Mouse (Mus musculus) telencephalon, adult 2 months (tissue): ENCODE results near the gene Susd3.

Source experiments
- DNase-seq: peaks from one replicate; pipeline ENCODE4 v3.0.0-alpha.2; 2011; ENCODE audit warnings: low read depth, low spot score

Gene Susd3

DNA sequence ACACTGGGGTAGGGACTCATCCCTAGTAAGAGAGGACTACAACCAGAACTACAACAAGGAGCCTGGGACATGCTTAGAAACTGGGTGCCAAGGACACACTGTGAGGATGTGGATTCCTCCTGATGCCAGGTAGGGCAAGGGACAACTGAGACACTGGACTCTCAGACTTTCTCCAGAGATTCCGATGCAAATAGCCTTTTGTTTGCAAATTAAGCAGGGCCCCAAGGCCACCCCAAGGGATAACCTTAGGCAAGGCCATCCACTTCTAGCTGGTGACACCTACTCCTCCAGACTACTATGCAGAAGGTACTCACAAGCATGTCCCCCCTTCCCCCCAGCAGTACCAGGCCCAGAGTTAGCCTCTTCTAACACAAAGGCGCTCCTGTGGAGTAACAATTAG, 1.9 kb downstream of the Susd3 start:
- no peak for DNase-seq

DNA sequence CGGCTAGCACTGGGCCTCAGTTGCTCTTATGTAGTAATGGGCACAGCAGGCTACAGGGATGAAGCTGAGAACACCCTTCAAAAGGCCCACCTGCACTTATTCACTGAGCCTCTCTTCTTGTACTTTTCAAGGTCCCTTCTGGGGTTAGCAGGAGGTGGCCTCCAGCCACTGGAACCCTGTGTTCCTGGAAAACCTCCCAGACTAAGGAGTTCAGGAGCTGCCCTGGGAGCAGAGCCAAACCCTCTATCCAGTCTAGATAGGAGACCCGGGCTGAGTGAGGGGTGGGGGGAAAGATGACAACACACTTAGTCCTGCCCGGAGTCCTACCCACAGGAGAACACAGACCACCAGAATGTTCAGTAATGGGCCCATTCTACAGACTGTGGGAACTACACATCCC, 2.5 kb downstream of the Susd3 start:
- no peak for DNase-seq

DNA sequence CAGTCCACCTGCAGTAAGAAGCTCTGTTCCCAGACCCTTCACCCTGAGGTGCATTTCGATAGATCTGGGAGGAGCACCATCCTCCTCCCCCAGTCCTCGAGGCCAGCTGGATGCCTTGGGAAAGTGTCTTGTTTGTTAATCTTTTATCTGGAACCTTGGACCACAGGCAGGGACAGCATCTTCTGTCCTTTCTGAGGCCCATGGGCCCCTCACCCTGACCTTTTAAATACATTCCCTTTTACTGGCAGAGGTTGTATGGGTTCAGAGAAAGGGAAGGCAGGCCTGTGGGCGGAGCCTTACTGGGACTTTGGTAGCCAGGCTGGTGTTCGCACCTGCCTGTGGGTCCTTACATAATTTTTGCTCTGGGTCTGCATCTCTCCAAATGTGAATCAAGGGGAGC, 3.3 kb downstream of the Susd3 start:
- DNase-seq = no peak

DNA sequence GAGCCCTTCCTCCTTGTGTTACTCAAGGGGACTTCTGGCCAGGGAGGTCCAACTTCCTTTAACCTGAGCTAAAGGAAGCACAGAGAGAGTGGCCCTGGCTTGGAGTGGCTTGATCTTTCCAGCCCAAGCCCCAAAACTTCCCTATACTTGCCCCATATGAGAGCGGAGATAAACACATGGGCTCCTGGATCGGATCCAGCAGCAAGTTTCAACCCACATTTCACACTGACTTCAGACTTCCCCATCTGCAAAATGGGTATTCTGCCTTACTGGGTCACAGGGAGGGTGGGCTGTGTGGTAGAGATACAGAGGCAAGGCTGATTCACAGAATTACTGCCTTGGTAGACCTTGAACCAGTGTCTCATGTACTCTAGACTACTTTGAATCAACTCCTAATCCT, 5.0 kb downstream of the Susd3 start:
- DNase-seq = no peak

DNA sequence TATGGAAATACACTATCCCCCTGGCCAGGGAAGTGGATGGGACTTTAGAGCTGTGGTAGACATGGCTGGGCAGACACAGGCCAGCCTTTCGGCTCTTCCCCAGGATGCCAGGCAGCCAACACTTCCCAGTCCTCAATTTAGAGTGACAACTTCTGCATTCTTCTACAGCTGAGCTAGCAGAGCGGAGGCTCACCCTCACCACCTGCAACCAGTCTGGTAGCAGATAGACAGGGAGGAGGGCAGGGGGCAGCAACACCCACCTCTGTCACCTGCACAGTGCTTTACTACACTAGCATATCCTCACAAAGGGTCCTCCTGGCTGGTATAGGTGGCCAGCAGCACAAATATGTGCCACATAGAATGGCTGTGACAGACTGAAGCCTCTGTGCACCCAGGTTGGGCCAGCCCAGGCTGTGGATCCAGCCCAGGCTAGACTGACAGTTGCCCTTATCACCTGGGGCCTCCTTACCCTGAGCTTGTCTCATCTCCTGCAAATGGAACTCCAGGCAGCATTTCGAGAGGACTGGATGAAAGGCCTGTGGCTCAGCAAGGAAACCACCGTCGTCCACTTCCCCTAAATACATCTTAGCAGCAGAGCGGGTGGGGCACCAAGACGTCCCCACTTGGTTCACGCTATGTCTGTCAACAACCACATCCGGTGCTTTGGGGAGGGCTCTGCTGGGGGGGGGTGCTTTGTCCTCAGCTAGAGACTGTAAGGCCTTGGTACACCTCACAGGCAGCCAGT, 6.0 kb downstream of the Susd3 start:
- DNase-seq = peak; percentile 27

DNA sequence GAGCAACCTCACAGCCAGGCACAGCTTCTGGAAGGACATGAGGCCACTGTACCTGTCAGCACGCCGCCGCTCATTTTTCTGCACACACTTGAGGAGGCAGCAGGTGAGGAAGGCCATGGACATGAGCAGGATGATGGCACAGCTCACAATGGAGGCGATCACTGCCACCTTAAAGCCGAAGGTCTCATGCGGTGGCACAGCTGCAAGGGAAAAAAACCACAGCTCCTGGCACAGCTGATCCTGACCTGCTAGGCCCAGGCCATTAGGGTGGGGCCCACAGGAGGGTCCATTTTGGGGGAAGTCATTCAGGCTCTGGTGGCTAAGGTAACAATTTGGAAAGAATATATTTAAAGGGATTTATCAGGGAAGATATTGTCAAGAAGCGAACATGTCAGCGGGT, 9.8 kb downstream of the Susd3 start:
- DNase-seq = no peak

DNA sequence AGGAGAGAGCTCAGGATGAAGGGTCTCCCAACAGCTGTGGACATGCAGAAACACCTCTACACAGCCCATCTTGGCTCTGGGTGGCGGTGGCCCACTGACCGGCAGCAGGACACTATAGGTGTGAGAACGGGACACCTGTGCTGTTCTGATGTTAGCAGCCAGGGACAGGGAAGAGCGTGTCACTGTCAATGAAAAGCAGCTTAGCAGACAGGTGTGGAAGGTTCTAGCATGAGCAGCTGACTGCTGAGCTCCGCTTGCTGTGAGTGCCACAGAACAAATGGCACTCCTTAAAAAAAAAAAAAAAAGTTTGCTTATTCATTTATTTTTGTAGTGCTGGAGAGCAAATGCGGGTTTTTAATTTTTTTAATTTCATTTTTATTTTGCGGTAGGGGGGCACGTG, 10.9 kb downstream of the Susd3 start:
- DNase-seq = no peak

DNA sequence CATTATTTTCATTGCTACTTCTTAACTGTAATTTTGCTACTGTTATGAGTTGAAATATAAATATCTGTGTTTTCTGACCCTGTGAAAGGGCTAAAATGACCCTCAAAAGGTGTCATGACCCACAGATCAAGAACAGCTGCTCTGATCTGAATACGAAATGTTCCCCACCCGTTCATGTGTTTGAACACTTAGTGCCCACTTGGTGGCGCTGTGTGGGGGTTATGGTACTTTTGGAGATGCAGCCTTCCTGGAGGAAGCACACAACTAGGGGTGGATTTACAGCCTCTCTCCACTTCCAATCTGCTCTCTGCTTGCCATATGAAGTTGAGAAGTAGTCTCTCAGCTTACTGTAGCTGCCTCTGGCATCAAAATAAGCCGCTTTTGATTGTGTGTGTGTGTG, 13.8 kb downstream of the Susd3 start:
- DNase-seq = no peak

DNA sequence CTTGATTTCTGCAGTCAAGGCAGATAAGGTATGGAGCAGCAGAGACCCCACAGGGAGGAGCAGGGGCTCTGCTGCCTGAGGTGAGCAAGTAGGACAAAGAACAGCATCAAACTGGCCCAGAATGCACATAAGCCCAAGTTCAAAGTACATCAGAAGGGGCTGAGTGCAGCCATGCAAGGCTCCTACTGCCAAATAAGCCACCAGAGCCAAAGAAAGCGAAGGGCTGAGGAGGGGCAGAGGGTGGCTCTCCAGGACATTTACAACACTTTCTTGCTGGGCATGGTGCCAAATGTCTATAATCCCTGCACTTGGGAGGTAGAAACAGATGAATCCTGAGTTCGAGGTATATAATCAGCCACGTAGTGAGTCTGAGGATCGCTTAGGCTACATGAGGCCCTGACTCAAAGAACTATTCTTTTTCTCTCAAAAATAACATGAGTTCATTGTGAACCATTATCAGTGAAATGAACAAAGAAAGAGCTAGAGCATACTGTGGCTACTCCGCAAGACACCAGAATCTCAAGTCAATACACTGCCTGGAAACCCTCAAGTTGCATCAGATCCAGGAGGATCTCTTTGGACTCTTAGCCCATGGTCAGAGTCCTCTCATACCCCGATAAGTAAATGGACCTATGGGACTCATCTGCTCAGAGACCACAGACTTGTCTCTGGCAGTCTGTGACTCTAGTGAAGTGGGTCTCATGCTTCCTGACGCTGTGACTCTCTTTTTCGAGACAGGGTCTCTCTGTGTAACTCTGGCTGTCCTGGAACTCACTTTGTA, 14.5 kb downstream of the Susd3 start:
- DNase-seq = no peak

DNA sequence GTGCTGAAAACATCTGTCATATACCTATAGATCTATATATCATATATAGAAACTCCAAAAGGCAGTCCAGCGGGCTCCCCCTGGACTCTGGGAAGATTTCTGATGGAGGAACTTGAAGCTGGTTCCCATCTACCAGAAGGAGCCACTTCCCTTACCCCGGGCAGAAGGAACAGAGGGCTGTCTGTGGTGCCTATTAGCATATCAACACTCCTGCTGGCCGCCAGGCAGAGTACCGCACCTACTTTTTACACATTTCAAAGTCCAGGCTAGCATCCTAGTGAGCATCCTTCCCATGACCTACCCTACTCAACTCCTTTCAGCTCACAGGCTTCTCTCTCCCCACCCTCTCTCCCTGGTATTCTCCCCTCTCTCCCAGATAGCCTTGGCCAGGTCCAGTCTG, 22.9 kb downstream of the Susd3 start:
- DNase-seq = no peak

DNA sequence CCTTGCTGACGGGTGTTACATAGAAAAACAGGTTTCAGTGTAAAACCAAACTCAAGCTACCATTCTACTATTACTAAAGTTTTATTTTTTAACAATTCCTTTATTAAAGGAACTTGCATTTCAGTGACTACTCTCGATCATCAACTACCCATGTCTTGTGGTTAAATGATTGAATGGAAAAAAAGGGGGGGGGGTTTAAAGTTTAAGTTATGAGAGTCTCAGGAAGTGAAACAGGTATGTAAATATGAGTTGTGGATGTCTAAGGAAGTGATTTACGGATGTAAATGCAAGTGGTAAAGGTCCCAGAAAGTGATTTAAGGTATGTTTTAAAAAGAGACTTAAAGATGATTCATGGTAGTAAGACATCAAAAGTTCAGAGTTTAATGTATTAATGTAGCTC, 23.3 kb downstream of the Susd3 start:
- DNase-seq = no peak

DNA sequence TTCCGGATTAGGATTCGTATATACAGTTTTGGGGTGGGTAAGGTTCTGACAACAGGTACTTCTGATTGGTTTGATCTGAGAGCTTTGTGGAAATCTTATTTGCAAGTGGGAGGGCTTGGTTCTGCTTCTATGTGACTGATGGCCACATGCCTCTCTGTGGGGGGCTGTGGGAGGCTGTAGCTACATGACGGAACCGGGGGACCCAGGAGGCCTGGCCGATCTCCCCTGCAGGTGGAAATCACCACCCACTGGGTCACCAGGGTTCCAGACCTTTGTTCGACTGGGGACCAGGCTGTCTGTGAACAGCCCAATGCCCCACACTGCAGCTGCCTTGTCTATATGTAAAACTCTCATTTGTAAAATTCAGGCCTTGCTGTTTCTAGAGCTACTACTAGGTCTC, 23.8 kb downstream of the Susd3 start:
- DNase-seq = no peak

DNA sequence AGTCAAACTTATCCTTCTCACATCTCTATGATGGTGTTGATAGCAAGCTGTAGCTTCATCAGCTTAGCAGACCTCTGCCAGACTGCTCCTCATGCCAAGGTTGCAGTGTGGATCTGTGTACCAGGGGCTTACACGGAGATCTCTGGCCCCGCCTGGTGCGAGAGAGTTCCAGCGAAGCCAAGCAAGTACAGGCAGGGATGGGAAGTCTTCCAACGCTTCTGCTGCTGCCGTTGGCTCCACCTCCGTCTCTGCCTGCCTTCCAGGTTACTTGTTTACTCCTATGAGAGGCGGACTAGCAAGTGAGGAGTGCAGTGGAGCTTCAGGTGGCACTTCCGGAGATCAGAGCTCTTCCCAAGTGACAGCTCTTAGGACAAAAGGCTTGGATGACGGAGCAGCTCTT, 24.2 kb downstream of the Susd3 start:
- DNase-seq = no peak

DNA sequence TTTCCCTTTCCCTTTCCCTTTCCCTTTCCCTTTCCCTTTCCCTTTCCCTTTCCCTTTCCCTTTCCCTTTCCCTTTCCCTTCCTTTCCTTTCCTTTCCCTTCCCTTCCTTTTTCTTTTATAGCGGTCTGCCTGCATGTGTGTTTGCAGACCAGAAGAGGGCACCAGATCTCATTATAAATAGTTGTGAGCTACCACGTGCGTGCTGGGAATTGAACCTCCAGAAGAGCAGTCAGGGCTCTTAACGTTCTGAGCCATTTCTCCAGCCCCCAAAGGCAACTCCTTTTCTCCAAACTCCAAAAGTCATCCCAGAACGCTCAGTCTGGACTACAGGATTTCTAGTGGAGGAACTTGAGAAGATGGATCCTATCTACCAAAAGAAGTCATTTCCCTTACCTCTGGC, 27.6 kb downstream of the Susd3 start:
- no peak for DNase-seq

DNA sequence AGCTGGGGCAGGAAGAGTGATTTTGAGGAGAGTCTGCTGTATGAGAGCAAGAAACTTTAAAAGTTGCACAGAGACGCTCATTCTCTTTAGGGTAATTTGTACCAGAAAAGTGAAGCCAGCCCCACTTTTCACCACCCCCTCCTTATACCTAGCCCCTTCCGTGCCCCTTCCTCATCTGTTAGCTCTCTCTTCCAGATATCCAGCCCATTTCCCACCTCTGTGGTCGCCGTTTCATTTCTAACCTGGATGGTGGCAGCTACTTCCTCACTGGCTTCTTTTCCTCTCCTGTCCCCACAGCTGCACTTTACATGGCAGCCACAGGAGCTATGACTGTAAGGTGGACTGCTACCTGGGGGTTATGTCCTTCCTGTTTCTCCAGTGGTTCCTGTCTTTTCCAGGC, 29.1 kb downstream of the Susd3 start:
- no peak for DNase-seq

DNA sequence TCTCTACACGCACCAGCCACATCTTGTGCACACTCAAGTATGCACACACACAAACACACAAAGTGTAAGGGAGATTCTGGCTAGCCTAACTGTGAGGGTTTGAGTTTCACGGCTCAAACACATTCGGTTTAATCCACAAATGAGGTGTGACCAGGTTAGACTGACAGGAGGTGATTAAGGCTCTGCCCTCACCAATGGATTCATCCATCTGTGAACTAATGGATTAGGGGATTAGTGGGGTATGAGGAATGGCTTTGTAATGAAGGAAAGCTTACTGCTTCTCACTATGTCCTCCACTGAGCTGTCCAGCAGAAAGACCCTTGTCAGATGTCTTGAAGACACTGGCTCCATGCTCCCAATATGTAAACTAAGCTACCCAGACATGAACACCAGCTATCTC, 29.9 kb downstream of the Susd3 start:
- DNase-seq = no peak

DNA sequence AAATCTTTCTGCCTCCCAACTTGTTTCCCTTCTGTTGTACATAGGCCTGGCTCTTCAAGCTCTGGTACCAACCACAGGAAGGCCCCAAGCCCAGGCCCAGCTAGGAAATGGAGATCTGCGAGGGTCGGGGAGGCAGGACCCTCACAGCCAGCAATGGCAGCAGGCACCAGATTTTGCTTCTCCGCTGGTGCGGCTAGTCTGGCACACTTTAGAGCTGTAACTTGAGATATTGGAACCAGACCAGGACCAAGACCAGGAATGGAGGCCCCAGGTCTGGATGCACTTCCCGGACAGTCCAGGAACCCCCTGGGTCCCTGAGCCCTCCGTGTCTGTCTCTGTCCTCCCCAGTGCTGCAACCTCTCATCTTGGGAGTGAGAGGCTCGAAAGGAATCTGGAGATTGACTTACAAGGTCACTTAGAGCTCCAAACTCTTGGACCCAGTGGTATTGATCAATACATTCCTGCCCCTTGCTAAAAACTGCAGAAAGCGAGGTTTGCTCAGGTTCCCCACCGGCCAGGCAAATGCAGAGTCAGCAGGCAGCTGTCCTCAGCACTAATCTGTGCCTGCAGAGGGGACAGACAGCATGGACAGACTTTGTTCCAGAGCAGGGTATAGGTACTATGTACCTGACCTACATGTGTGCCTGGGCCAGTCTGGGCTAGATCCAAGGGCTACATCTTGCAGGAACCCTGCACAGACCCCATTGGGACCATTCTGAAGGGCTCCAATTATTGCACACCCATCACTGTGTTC, 31.5 kb downstream of the Susd3 start:
- DNase-seq = no peak

DNA sequence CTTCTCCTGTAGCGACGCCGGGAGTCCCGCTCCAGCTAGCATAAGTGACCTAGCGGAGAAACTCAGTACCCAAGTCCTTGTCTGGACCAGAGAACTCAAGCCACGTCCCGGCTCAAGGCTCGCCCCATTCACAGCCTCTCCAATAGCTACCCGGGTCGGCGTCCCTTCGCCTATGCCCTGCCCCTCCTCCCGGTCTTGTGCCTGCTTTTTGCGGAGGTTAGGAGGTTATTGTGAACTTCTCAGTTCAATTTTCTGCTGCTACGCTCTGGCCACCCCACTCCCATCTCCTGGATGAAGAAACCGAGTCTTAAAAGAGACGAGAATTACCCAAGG, 32.3 kb downstream of the Susd3 start:
- DNase-seq = no peak

DNA sequence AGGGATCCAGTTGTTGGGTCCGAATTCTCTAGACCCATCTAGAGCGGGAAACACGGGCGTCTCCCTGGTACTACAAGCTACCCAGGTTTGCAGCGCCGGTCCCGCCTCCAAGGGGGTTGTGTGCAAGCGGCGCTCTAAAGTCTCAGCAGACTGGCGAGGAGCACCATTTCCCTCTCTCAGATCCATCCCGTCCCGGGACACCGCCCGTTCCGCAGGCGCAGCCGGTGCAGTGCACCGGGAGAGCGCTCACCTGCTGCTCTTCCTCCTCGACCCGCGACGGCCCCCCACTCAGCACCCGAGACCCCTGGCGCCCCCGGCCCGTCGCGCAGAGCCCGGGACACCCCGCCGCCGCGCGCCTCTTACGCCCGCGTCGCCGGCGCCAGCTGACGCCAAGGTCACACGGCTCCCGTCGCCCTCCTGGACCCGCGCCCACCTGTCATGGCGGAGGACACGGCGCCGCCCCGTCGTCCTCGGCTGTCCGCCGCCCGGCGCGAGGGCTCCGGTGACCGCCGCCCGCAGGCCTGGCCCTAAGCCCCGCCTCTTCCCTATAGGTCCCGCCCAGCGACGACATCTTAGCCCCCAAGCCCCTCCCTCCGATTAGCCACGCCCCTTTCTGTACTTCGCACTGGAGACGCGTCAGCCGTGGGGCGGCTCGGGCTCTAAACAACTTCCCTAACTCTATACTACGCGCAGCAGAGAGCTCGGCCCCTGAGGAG, 32.8 kb downstream of the Susd3 start, which contains the start of gene Card19:
TSS of gene Card19 (minus strand) at position 534 of the 716 bp plus-strand sequence.
- peak; percentile 77 for DNase-seq

DNA sequence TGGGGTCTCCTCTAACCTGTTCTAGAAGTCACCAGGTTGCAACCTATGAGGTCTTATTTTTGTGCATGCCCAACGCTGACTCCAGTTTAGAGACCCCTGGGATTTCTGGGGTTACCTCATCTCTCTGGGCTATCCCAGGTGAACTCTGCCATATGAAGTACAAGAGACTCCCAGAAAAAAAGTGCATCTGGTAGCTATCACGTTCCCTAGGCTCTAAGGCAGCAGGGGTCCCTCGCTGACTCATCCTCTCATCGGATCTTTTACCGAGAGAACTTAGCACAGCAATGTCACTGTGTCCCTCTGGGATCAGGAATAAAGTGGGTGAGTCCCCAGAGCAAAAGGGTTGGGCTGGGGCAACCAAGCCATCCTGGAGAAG, 33.4 kb downstream of the Susd3 start:
- DNase-seq = no peak

DNA sequence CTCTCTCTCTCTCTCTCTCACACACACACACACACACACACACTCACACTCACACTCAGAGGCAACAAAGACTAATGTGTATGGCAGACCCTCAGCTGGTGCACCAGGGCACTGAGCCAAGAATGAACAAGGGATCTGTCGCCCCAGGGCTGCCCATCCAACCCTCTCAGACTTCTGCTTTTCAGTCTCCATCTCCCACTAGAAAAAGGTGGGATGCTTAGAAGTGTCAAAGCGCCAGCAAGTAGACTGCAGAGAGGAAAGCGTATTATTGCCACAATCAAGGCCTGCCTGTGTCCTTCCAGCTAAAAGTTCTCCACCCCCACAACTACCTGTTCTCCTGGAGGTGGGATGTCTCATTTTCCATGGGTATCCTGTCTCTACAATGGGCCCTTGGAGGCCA, 34.1 kb downstream of the Susd3 start:
- no peak for DNase-seq

DNA sequence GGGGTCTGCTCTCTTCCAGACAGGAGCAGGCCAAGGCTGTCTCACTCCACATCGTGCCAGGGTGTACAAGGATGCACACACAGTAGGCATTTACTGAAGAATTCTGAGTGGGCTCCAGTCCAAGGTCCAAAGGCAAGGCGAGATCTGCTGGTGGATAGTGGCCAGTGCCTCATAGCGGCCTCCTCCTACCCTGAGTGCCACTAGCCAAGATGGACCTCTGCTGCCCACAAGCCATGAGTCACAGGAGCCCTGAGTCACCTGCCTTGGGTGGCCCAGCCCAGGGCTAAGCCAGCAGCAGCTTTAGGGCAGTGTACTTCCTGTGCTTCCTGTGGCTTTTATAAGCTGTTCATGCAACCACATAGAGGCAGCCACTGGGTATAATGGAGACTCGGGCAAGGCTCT, 35.0 kb downstream of the Susd3 start:
- no peak for DNase-seq
